Mouse (Mus musculus) right cerebral cortex, adult 18-20 months (tissue): Measurements from ENCODE around the gene Senp6.
"Not testable (repeated sequence)": the region's sequence is repeated elsewhere in the genome, so short reads cannot be mapped to it uniquely, and the experiment has no call there.

Experiments
- DNase-seq: peaks from one replicate; pipeline ENCODE4 v3.0.0; 2022; ENCODE audit warnings: mixed read lengths

Senp6 gene

DNA sequence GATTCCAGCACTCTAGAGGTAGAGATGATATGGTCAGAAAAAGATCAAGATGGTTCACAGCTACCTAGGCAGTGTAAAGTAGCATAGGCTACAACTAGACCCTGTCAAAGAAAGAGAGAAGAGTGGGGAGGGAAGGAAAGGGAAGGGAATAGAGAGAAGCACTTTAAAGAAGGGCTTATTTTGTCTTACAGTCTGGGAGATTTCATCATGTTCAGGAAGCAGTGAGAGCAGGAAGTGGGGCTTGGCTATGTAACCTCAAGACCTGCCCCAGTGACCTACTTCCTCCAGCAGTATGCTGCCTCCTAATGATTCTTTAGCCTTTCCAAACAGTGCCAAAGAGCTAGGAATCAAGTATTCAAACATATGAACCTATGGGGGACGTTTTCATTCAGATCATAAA, 14.2 kb downstream of the Senp6 start:
- DNase-seq, result no peak

GRCm38 (mm10) chr9:80084429-80085092, 17.9 kb downstream of the Senp6 start:
- no peak for DNase-seq

DNA sequence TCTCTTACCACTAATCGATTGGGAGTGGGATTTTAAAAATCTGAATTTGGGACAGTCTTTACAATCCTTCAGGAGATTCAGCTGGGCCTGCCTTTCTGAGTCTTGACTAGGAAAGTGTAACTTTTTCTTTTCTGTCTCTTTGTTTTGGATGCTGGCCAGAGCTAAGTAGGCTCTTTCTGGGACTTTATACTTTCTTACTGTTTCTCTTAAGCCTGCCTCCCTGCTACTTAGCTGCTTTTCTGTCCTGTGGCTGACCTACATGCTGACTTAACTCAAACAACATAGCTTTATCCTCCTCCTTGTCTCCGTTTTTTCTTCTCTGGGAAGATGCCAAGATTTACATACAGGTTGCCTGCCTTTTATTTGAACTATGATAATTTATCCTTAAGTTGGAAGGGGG, 19.0 kb downstream of the Senp6 start:
- DNase-seq, result no peak

- not testable (repeated sequence) for DNase-seq
Measured at GRCm38 (mm10) chr9:80086272-80086966, 19.7 kb downstream of the Senp6 start.

DNA sequence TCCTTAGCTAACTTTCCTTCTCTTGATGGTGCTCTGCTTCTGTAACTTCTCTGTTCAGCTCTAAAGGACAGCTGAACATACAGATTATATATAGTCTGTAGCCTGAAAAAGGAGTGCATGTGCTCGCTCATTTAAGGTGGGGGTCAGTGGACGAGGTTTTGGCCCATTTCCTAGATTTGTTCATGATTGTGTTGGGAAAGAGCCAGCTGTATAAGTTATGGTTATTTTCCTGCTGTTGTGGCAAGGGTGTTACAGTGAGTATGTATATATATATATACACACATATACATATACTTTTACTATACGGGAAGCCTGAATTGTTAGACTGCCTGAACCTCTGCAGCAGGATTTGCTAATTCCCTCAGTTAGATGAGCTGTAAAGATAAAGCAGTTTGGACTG, 22.7 kb downstream of the Senp6 start:
- DNase-seq, result no peak

GRCm38 (mm10) chr9:80096325-80096724, 29.6 kb downstream of the Senp6 start:
- DNase-seq, result no peak

GRCm38 (mm10) chr9:80145992-80146587, 79.4 kb downstream of the Senp6 start:
- DNase-seq, result no peak

DNA sequence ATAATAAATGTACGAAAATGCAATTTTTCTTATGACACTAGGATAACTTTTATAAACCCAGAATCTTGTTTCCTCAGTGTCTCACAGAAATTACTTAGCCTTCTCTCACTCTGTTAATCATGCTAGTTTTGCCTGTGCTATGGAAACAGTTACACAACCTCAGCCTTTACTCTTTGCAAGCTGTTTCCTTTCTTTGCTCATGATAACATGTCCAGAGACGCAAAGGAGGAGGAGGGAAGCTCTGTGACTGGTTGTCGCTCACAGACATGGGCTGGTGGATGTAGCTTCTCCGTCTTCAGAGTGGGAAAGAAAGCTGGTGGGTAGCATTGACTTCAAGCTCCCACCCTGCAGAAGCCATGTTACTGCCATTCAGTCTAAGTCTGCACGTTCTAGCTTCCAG, 82.9 kb downstream of the Senp6 start:
- DNase-seq, result no peak

DNA sequence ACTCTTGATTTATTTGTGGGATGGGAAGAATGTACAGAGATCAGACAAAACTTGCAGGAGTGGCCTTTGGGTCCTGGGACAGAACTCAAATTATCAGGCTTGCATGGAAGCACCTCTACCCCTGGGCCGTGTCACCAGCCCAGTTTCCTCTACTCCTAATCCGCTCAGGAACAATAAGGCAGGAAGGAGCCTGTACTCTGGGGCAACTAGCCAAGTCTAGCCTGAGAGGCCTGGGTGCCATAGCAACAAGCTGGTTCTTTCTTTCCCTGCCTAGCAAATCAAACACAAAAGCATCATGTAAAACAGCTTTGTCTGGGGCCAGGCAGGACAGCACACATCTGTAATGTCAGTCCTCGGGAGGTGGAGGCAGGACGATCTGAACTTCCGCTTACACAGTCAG, 88.6 kb downstream of the Senp6 start:
- peak; percentile 55 for DNase-seq

- DNase-seq, result no peak
Measured at GRCm38 (mm10) chr9:80156780-80157179, 90.1 kb downstream of the Senp6 start.

GRCm38 (mm10) chr9:80157840-80158465, 91.2 kb downstream of the Senp6 start:
- DNase-seq, result no peak

DNA sequence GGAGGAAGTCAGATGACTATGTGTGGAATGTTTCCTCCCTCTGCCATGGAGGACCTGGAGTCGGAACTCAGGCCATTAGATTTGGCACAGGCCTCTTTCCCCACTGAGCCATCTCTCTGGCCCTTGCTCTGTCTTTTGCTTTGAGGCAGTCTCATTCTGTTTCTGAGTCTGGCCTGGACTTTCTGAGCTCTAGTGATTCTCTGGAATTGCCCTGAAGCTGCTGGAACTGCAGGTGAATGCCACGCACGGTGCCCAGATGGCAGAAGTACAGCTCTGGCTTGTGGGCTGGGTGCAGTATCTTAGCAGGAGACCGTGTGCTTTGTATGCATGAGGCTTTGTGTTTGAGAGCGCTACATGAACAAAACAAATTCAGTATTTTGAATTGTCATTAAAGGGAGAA, 92.2 kb downstream of the Senp6 start:
- DNase-seq, result no peak

GRCm38 (mm10) chr9:80161451-80161850, 94.7 kb downstream of the Senp6 start:
- DNase-seq, result no peak

DNA sequence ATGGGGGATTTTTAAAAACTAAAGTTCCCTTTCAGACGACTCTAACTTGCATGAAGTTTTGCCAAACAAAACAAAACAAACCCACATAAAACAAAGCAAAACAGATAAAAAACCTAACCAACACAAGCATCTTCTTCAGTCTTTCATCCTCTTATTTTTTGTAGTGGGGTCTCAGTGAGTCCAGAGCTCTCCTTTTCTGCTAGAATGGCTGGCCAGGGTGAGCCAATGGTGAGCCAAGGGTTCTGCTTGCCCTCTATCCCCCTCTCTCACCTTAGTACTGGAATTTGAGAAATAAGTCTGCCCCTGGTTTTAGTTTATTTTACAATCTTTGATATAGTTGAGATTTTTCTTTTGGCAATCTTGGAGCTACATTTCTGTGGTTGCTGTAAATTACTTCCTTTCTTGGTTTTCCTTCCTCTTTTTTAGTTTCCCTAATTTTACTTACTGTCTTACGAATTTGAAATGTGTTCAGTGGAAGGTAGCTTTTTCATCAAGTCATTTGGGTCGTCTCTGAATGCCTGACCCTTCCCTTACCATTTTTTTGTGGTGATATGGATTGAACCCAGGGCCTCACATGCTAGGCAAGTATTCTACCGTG, 96.5 kb downstream of the Senp6 start:
- DNase-seq, result no peak

- DNase-seq, result no peak
Measured at GRCm38 (mm10) chr9:80164191-80164590, 97.5 kb downstream of the Senp6 start.

DNA sequence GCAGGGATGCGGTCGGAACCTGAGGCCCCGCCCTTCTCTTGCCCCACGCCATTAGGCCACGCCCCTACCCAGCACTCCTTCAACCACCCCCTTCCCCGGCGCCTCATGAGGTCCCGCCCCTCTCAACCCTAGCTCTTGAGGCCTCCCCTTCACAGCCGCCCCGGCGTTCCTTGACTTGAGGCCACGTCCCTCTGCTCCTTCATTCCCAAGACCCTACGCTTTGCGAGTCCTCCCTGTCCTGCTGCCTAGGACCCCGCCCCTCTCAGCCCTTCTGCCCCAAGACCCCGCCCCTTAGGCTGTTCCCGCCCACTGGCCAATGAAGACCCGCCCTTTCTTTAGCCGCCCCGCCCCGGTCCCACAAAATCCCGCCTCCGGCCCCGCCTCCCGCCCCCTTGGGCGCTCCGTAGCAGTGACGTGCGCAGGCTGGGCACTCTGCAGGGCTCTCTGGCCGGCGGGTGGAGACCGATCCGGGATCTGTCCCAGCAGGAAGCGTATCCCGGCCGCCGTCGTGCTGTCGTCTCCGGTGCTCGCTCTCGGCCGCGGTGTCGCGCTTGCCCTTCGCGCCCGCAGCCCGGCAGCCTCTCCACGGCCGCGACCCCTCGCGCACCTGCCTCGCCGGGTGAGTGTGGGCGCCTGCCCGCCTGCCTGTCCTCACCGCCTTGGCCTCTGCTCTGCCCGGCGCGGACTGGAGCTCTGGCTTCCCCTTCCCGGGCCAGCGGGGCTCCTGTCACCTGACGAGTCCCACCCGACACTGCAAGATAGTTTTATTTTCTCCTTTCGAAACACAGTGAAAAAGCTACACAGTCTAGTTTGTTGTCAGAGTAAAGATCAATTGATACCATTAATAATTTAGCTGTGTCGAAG, 98.1 kb downstream of the Senp6 start, which contains the start of gene Myo6:
Gene Myo6 (plus strand): TSS at position 421 of the 864 bp plus-strand sequence.
- DNase-seq, result peak; percentile 95

GRCm38 (mm10) chr9:80165690-80166089, 99.0 kb downstream of the Senp6 start:
- no peak for DNase-seq

GRCm38 (mm10) chr9:80166425-80166824, 99.7 kb downstream of the Senp6 start:
- DNase-seq, result no peak

DNA sequence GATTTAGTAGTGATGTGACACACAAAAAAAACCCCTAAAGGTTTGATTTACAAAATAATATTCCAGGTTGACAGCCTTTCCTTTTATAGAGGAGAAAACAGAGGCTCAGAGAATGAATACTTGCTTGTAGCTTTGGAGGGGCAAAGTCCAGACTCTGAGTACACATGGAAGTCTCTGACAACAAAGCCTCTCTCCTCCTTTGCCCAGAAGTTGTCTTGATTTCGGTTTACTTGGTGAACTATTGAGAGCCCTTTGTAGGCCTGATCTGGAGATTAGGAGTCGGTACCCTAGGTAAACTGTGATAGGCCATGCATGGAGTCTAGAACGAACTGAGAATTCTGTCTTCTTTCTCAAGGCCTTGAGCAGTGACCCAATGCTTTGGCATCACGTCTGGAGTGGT, 100.4 kb downstream of the Senp6 start:
- no peak for DNase-seq

DNA sequence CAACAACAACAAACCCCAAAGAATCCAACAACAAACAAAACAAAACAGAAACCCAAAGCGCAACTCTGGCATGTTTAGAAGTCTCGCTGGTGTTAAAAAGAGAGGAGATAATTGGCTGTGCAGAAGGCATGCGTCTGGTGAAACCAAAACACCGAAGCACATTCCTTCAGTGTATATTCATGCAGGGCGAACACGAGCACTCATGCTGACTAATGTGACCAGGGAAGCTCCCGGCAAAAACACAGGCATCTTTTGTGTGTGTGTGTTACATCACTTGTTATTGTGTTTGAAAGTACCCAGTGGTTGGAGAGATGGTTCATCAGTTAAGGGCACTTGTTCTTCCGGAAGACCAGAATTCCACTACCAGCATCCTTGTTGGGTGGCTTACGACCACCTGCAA, 102.8 kb downstream of the Senp6 start:
- no peak for DNase-seq

- DNase-seq, result no peak
Measured at GRCm38 (mm10) chr9:80171241-80171640, 104.5 kb downstream of the Senp6 start.
